Comparison of ENCODE assay signal across 8 mouse cellular contexts in the genomic region with DNA sequence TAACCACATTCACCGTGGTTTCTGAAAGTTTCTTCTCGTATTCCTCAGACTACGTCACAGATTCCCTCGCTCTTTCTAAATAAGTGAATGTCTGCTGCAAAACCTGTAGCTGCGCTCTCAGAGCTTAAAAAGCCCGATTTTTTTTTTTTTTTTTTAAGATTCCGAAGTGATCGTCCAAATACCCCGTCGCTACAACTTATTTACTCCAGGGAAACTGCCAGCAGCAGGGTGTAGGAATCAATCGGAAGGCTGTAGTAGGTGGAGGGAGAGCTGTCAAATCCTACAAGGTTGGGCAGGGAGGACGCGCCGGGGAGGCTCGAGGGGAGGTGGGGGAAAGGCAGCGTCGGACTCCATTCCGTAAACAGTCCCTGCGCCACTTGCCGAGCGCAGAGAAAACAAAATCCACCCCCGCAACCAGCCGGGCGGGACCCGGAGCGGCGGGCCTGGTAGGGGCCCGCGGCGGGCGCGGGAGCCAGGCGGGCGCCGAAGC. TPM values are rescaled to one million over a fixed set of nuclear protein-coding genes. Genes with fewer than 3 reads are reported as not detected.
DNase-seq lines count a peak whose midpoint lies in the region; ATAC-seq and TF ChIP-seq lines count a peak whose summit lies in the region.

No protein-coding gene starts in this region.

- peak overlapping the region; percentile 69 for H3K27ac ChIP-seq in liver, embryonic 14.5 days
- peak overlapping the region; percentile 96 for H3K27ac ChIP-seq in neural tube, embryonic 13.5 days (replicated peaks)

- H3ac ChIP-seq in C2C12 (ENCODE audit: control insufficient read depth, insufficient read length, low read depth), result peak overlapping the region; percentile 92

- H3K4me1 ChIP-seq in liver, embryonic 14.5 days (replicated peaks; ENCODE audit: control insufficient read depth in 2 of 2, insufficient read depth in 2 of 2, low read length in 1 of 2), result peaks cover 16 to 29% of the 10 kb centered on the region in 2 experiments
- H3K4me1 ChIP-seq in neural tube, embryonic 13.5 days (replicated peaks), result peaks cover 46% of the 10 kb centered on the region

- peaks cover 41% of the 10 kb centered on the region for H3K79me3 ChIP-seq in C2C12 (ENCODE audit: low read depth)

- peak overlapping the region; percentile 95 for H3K9ac ChIP-seq in liver, embryonic 14.5 days (replicated peaks)
- H3K9ac ChIP-seq in neural tube, embryonic 13.5 days, result peak overlapping the region; percentile 98

- peaks cover 28% of the 10 kb centered on the region for H3K36me3 ChIP-seq in C2C12 (ENCODE audit: control insufficient read depth, insufficient read depth)
- H3K36me3 ChIP-seq in liver, embryonic 14.5 days (replicated peaks; ENCODE audit: control insufficient read depth, insufficient read depth, low read depth), result peaks cover 11% of the 10 kb centered on the region
- peaks cover 8% of the 10 kb centered on the region for H3K36me3 ChIP-seq in neural tube, embryonic 13.5 days

- H3K79me2 ChIP-seq in C2C12 (ENCODE audit: control insufficient read depth, insufficient read depth), result peaks cover 60% of the 10 kb centered on the region

- no peaks in the 10 kb centered on the region for H3K27me3 ChIP-seq in C2C12 (ENCODE audit: control insufficient read depth, insufficient read depth, insufficient read length)
- no peaks in the 10 kb centered on the region for H3K27me3 ChIP-seq in liver, embryonic 14.5 days (ENCODE audit: control insufficient read depth, insufficient read depth, low read length)
- H3K27me3 ChIP-seq in neural tube, embryonic 13.5 days, result peaks cover 34% of the 10 kb centered on the region

- peak; percentile 66 for ATAC-seq in liver, embryonic 14.5 days (ENCODE audit: insufficient read depth)
- peak; percentile 54 for ATAC-seq in neural tube, embryonic 13.5 days (ENCODE audit: low read depth)

- WGBS in liver, embryonic 14.5 days (ENCODE audit: insufficient replicate concordance), result under 1% methylated on average over 29 of the region's 35 CpGs
- WGBS in neural tube, embryonic 13.5 days, result under 1% methylated on average over 27 of the region's 35 CpGs

- DNase-seq in adrenal gland, adult 8-10 months, result peak; percentile 39
- DNase-seq in embryo, embryonic 9.5 days (ENCODE audit: extremely low spot score), result peak; percentile 66
- DNase-seq in gastrocnemius, postnatal 36 days, result peak; percentile 13 to 51
- DNase-seq in kidney, adult 8-10 months, result peak; percentile 26 to 51
- DNase-seq in liver, embryonic 14.5 days (ENCODE audit: low read depth in 3 of 3, low spot score in 3 of 3), result peak in 2 of 3 experiments; percentile 28 to 38
- DNase-seq in thymus, postnatal 0 days (ENCODE audit: low spot score), result peak; percentile 48

- no peaks in the 10 kb centered on the region for H3K9me3 ChIP-seq in liver, embryonic 14.5 days (ENCODE audit: control insufficient read depth, low read length)
- no peaks in the 10 kb centered on the region for H3K9me3 ChIP-seq in neural tube, embryonic 13.5 days

- H3K4me2 ChIP-seq in liver, embryonic 14.5 days (ENCODE audit: low read depth), result peak overlapping the region; percentile 88
- H3K4me2 ChIP-seq in neural tube, embryonic 13.5 days, result peak overlapping the region; percentile 60

- TF ChIP-seq CTCF in C2C12 (IDR thresholded peaks at IDR 0.05; ENCODE audit: control insufficient read depth, insufficient read depth, insufficient read length), result no peak
- TF ChIP-seq CTCF in liver, embryonic 14.5 days (IDR thresholded peaks at IDR 0.05; ENCODE audit: low read depth), result no peak

- TF ChIP-seq EP300 in liver, embryonic 14.5 days (IDR thresholded peaks at IDR 0.05; ENCODE audit: low read depth), result no peak

- intact Hi-C loops in gastrocnemius, postnatal 36 days (cut with DNase I), result loop anchor here (2.0 to 10.0 kb wide), 2 partner anchors 84 to 164 kb away; no protein-coding TSS in a partner anchor

- peak overlapping the region; percentile 54 for H3K4me3 ChIP-seq in C2C12 (ENCODE audit: insufficient read depth, poor library complexity, severe bottlenecking)
- H3K4me3 ChIP-seq in liver, embryonic 14.5 days (ENCODE audit: insufficient read depth in 1 of 2, low read depth in 2 of 2, low read length in 2 of 2), result peak overlapping the region; percentile 80 to 96
- peak overlapping the region; percentile 78 for H3K4me3 ChIP-seq in neural tube, embryonic 13.5 days

TF ChIP-seq in C2C12, 6 proteins besides CTCF, POLR2A, EP300 and RAD21:
- TF ChIP-seq CEBPB (IDR thresholded peaks at IDR 0.05; ENCODE audit: low read depth), result no peak
- no peak for TF ChIP-seq MAX (IDR thresholded peaks at IDR 0.05)
- TF ChIP-seq USF1 (IDR thresholded peaks at IDR 0.05; ENCODE audit: low read depth), result no peak

RNA-seq across cellular contexts. Expression of a gene that starts 0.5 kb away (rescaled TPM):
- polyA plus RNA-seq in C2C12 (2012; fragmentation: generic; extraction: Trizol), result 9.4 TPM
- total RNA-seq in adrenal gland, adult 8-10 months (2022), result 10 to 100 TPM; 66.7 to 95.8 (median 82.7) TPM
- 10 to 100 TPM; 30.7 to 31.9 TPM for total RNA-seq in gastrocnemius, postnatal 36 days (2021)
- polyA plus RNA-seq in liver, embryonic 14.5 days (2012; rRNA removed), result 5.1 and 9.1 TPM in 2 replicates
- 11.0 and 15.0 TPM in 2 replicates for polyA plus RNA-seq in liver, embryonic 14.5 days (2014; fragmentation: Nextera tagmentation; extraction: Ambion mirVana)
- polyA plus RNA-seq in neural tube, embryonic 13.5 days (2015; fragmentation: Nextera tagmentation; extraction: Ambion mirVana), result 79.0 and 88.9 TPM in 2 replicates
- polyA plus RNA-seq in thymus, postnatal 0 days (2015; fragmentation: Nextera tagmentation; extraction: Ambion mirVana), result 45.4 and 52.5 TPM in 2 replicates

RNA-seq across cellular contexts. Expression of a gene that starts 0.5 kb away (rescaled TPM):
- 6.0 TPM for polyA plus RNA-seq in C2C12 (2012; fragmentation: generic; extraction: Trizol)
- 10 to 100 TPM; 42.4 to 76.6 (median 60.0) TPM for total RNA-seq in adrenal gland, adult 8-10 months (2022)
- 10 to 100 TPM; 22.5 to 25.2 TPM for total RNA-seq in gastrocnemius, postnatal 36 days (2021)
- polyA plus RNA-seq in liver, embryonic 14.5 days (2012; rRNA removed), result 9.9 and 12.1 TPM in 2 replicates
- polyA plus RNA-seq in liver, embryonic 14.5 days (2014; fragmentation: Nextera tagmentation; extraction: Ambion mirVana), result 19.1 and 19.9 TPM in 2 replicates
- 82.0 and 89.8 TPM in 2 replicates for polyA plus RNA-seq in neural tube, embryonic 13.5 days (2015; fragmentation: Nextera tagmentation; extraction: Ambion mirVana)
- 69.8 and 84.1 TPM in 2 replicates for polyA plus RNA-seq in thymus, postnatal 0 days (2015; fragmentation: Nextera tagmentation; extraction: Ambion mirVana)

Comparison
In these comparisons a context has a peak if more than half of its experiments do, and no peak if none do; other contexts are left out.
1. Peak in every context shown above with its lines: DNase-seq, ATAC-seq, H3K4me3 ChIP-seq and H3K27ac ChIP-seq.